Mouse (Mus musculus) small intestine, adult 2 months (tissue): ENCODE results near the gene Cnnm2. TPM values are rescaled to one million over a fixed set of nuclear protein-coding genes. Genes with fewer than 3 reads are reported as not detected.

Source experiments
- H3K27ac ChIP-seq: fragments of 200-500 bp; 2 replicates; pipeline ENCODE4 v1.5.1; 2012; ENCODE audit warnings: low read depth, low read length, control low read depth, inconsistent platforms; ENCODE audit not compliant: insufficient read depth
- H3K27me3 ChIP-seq: fragments of 200-500 bp; 2 replicates; pipeline ENCODE4 v1.6.1; 2012; ENCODE audit warnings: mild to moderate bottlenecking, moderate library complexity, low read length, inconsistent platforms; ENCODE audit not compliant: control insufficient read depth, insufficient read depth
- H3K36me3 ChIP-seq: fragments of 200-500 bp; 2 replicates; pipeline ENCODE4 v1.6.1; 2012; ENCODE audit warnings: mild to moderate bottlenecking, low read length, control low read depth, inconsistent platforms; ENCODE audit not compliant: control insufficient read depth, insufficient read depth
- H3K4me1 ChIP-seq: fragments of 200-500 bp; 2 replicates; pipeline ENCODE4 v1.6.1; 2012; ENCODE audit warnings: low read length, inconsistent platforms, mixed read lengths; ENCODE audit not compliant: control insufficient read depth, insufficient read depth, insufficient read length
- H3K4me3 ChIP-seq: fragments of 200-500 bp; 2 replicates; pipeline ENCODE4 v1.5.1; 2012; ENCODE audit warnings: low read depth, mild to moderate bottlenecking, control low read depth, inconsistent platforms, low read length, moderate library complexity
- CTCF ChIP-seq: fragments of 200-500 bp; IDR thresholded peaks from 2 replicates; pipeline ENCODE4 v1.5.1; 2012; ENCODE audit warnings: low read depth, mild to moderate bottlenecking, control low read depth, inconsistent platforms, low read length, moderate library complexity, mixed read lengths; ENCODE audit not compliant: insufficient replicate concordance, insufficient read length; ENCODE audit errors: extremely low read depth
- POLR2A ChIP-seq: fragments of 200-500 bp; IDR thresholded peaks from 2 replicates; pipeline ENCODE4 v1.6.1; 2012; ENCODE audit warnings: low read depth, mild to moderate bottlenecking, control low read depth, inconsistent platforms, low read length, moderate library complexity
- WGBS: fragments of 180-500 bp; shearing (Covaris S2); methylation state at CpG from one replicate; pipeline ENCODE4 v1.1.7; 2018; 5-methylcytosine and 5-hydroxymethylcytosine counted together
- polyA plus RNA-seq: library from polyadenylated mRNA; depleted of rRNA; stranded (reverse); fragments of >200 nt; gene quantifications from 2 replicates; pipeline ENCODE4 v1.2.3, GENCODE M21; 2012

Gene Cnnm2
- polyA plus RNA-seq, 1 experiment = 16.9 TPM

GRCm38 (mm10) chr19:46828961-46829360, 67.6 kb downstream of the Cnnm2 start:
- Histone ChIP-seq H3K4me1 (no peaks in the 10 kb centered on the region), H3K4me3 (no peak overlapping the region), H3K36me3 (no peaks in the 10 kb centered on the region), H3K27me3 (no peaks in the 10 kb centered on the region), H3K27ac (no peak overlapping the region)
- 51% methylated on average over 3 of the region's 3 CpGs for WGBS
- TF ChIP-seq POLR2A (no peak), CTCF (no peak)

- no peaks in the 10 kb centered on the region for H3K27me3 ChIP-seq
- TF ChIP-seq POLR2A (no peak), CTCF (no peak)
- H3K36me3 ChIP-seq = no peaks in the 10 kb centered on the region
- H3K4me1 ChIP-seq = no peaks in the 10 kb centered on the region
- no peak overlapping the region for H3K4me3 ChIP-seq
- 66% methylated on average over 9 of the region's 9 CpGs for WGBS
- H3K27ac ChIP-seq = no peak overlapping the region
Observed at GRCm38 (mm10) chr19:46831381-46831780, 70.0 kb downstream of the Cnnm2 start.

GRCm38 (mm10) chr19:46834301-46834700, 72.9 kb downstream of the Cnnm2 start:
- Histone ChIP-seq H3K27ac (no peak overlapping the region), H3K36me3 (no peaks in the 10 kb centered on the region), H3K4me3 (no peak overlapping the region), H3K4me1 (no peaks in the 10 kb centered on the region), H3K27me3 (no peaks in the 10 kb centered on the region)
- no peak for TF ChIP-seq POLR2A
- no peak for TF ChIP-seq CTCF
- WGBS = 85% methylated on average over 5 of the region's 5 CpGs

DNA sequence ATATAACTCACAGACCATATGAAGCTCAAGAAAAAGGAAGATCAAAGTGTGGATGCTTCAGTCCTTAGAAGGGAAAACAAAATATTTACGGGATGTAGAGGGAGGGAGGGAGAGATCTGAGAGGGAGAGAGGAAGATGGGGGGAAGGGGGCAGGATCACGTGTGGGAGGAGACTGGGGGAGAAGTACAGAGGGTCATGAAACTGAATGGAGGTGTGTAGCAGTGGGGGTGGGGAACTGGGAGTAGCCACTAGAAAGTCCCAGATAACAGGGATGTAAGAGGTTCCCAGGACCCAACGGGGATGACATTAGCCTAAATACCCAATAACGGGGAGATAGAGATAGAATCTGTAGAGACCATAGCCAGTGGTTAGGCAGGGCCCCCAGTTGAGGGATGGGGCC, 73.9 kb downstream of the Cnnm2 start:
- H3K27ac ChIP-seq = no peak overlapping the region
- H3K36me3 ChIP-seq = no peaks in the 10 kb centered on the region
- WGBS = 65% methylated on average over 4 of the region's 4 CpGs
- no peaks in the 10 kb centered on the region for H3K27me3 ChIP-seq
- no peak overlapping the region for H3K4me3 ChIP-seq
- TF ChIP-seq POLR2A (no peak), CTCF (no peak)
- H3K4me1 ChIP-seq = no peaks in the 10 kb centered on the region

DNA sequence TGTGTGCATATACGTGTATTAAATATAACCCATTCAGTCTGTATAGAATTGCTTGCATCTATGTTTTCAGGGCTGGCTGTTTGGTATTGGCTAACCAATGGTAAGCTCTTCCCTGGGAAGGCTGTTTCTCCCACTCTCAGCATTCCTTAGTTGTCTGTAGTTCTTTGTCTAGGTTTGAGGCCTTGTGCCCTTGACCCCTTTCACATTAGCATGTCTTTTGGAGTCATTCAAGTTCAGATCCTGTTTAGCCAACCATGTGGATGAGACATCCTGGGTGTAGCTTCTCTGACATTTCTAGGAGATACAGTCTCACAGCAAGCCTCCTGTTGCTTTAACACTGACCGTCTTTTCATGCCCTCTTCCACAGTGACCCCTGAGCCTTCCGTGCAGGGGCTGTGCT, 74.7 kb downstream of the Cnnm2 start:
- Histone ChIP-seq H3K27ac (no peak overlapping the region), H3K4me1 (no peaks in the 10 kb centered on the region), H3K4me3 (no peak overlapping the region), H3K36me3 (no peaks in the 10 kb centered on the region), H3K27me3 (no peaks in the 10 kb centered on the region)
- WGBS = 87% methylated on average over 3 of the region's 3 CpGs
- no peak for TF ChIP-seq POLR2A
- TF ChIP-seq CTCF = no peak

GRCm38 (mm10) chr19:46837290-46838079, 76.1 kb downstream of the Cnnm2 start:
- Histone ChIP-seq H3K4me1 (no peaks in the 10 kb centered on the region), H3K4me3 (no peak overlapping the region), H3K27me3 (no peaks in the 10 kb centered on the region), H3K36me3 (no peaks in the 10 kb centered on the region), H3K27ac (no peak overlapping the region)
- TF ChIP-seq POLR2A (no peak), CTCF (no peak)
- WGBS = 76% methylated on average over 11 of the region's 11 CpGs

DNA sequence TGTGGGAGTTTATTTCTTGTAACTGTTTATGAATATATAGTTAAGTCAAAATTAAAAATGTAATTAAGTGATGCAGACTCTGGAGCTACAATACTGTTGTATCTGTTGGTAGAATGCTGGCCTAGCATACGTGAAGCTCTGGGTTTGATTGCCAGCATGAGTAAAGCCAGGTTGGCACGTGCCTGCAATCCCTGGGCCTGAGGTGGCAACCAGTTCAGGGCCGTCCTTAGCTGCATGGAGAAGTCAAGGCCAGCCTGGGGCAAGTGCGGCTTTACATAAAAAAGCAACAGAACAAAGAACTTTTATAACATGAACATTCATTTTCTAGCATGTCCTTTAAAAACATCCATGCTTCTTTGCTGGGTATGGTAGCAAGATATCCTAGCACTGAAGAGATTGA, 79.6 kb downstream of the Cnnm2 start:
- no peaks in the 10 kb centered on the region for H3K36me3 ChIP-seq
- 89% methylated on average over 4 of the region's 4 CpGs for WGBS
- H3K4me1 ChIP-seq = no peaks in the 10 kb centered on the region
- H3K27ac ChIP-seq = no peak overlapping the region
- TF ChIP-seq CTCF = no peak
- TF ChIP-seq POLR2A = no peak
- no peak overlapping the region for H3K4me3 ChIP-seq
- H3K27me3 ChIP-seq = no peaks in the 10 kb centered on the region

- Histone ChIP-seq H3K4me3 (no peak overlapping the region), H3K36me3 (no peaks in the 10 kb centered on the region), H3K27ac (no peak overlapping the region), H3K4me1 (no peaks in the 10 kb centered on the region), H3K27me3 (no peaks in the 10 kb centered on the region)
- WGBS = 55% methylated on average over 2 of the region's 2 CpGs
- TF ChIP-seq POLR2A = no peak
- TF ChIP-seq CTCF = no peak
Observed at GRCm38 (mm10) chr19:46843030-46843429, 81.6 kb downstream of the Cnnm2 start.
